Mouse (Mus musculus) forebrain, embryonic 16.5 days (tissue): Measurements from ENCODE around the gene Nmnat2. TPM values are rescaled to one million over a fixed set of nuclear protein-coding genes. Genes with fewer than 3 reads are reported as not detected.

ENCODE experiments used
- ATAC-seq: fragments of 200-750 bp; cut with Nextera tagmentation; 2 replicates; pipeline ENCODE4 v1.8.0; 2017; ENCODE audit warnings: mild to moderate bottlenecking, moderate library complexity
- H3K27ac ChIP-seq: fragments of 300-500 bp; sonication (generic); 2 replicates; pipeline ENCODE4 v1.5.1; 2014; ENCODE audit warnings: low read length, control low read depth
- H3K27me3 ChIP-seq: fragments of 300-500 bp; sonication (generic); replicated peaks from 2 replicates; pipeline ENCODE4 v1.6.1; 2014; ENCODE audit warnings: low read length; ENCODE audit not compliant: control insufficient read depth, insufficient read depth
- H3K36me3 ChIP-seq: fragments of 300-500 bp; sonication (generic); 2 replicates; pipeline ENCODE4 v1.6.1; 2014; ENCODE audit not compliant: control insufficient read depth, insufficient read depth
- H3K4me1 ChIP-seq: fragments of 300-500 bp; sonication (generic); replicated peaks from 2 replicates; pipeline ENCODE4 v1.6.1; 2014; ENCODE audit warnings: low read length; ENCODE audit not compliant: control insufficient read depth, insufficient read depth
- H3K4me2 ChIP-seq: fragments of 300-500 bp; sonication (generic); 2 replicates; pipeline ENCODE4 v1.6.1; 2014; ENCODE audit warnings: mild to moderate bottlenecking, low read length, control low read depth
- H3K4me3 ChIP-seq: fragments of 300-500 bp; sonication (generic); replicated peaks from 2 replicates; pipeline ENCODE4 v1.5.1; 2014; ENCODE audit warnings: mild to moderate bottlenecking, low read length, control low read depth
- H3K9ac ChIP-seq: fragments of 300-500 bp; sonication (generic); replicated peaks from 2 replicates; pipeline ENCODE4 v1.6.1; 2014; ENCODE audit warnings: low read depth, low read length, control low read depth
- H3K9me3 ChIP-seq: fragments of 300-500 bp; sonication (generic); 2 replicates; pipeline ENCODE4 v1.6.1; 2016; ENCODE audit warnings: low read length; ENCODE audit not compliant: control insufficient read depth
- WGBS: fragments of 180-500 bp; shearing (Covaris S2); extraction: QIAGEN DNeasy Blood & Tissue Kit; methylation state at CpG from one replicate; pipeline ENCODE4 v1.1.7; 2014; 5-methylcytosine and 5-hydroxymethylcytosine counted together
- polyA plus RNA-seq: library from polyadenylated mRNA; unstranded; fragments of >200 nt; fragmentation: Nextera tagmentation; extraction: Ambion mirVana; gene quantifications from 2 replicates; pipeline ENCODE4 v1.2.1, GENCODE M21; 2015

The Nmnat2 gene
- polyA plus RNA-seq, 1 experiment from 2014 or later = 85.6 TPM

GRCm38 (mm10) chr1:153040091-153040490 is 85.3 kb downstream of the Nmnat2 start:
- Histone ChIP-seq H3K4me2 (no peak overlapping the region), H3K9ac (no peak overlapping the region), H3K9me3 (no peaks in the 10 kb centered on the region), H3K27me3 (no peaks in the 10 kb centered on the region), H3K36me3 (no peaks in the 10 kb centered on the region), H3K4me3 (no peak overlapping the region), H3K4me1 (peaks cover 29% of the 10 kb centered on the region), H3K27ac (no peak overlapping the region)
- whole genome bisulfite sequencing = 19% methylated on average over 3 of the region's 3 CpGs
- ATAC-seq = no peak

- no peak overlapping the region for H3K27ac ChIP-seq
- no peak overlapping the region for H3K4me3 ChIP-seq
- H3K9ac ChIP-seq = no peak overlapping the region
- H3K27me3 ChIP-seq = no peaks in the 10 kb centered on the region
- 74% methylated on average over 2 of the region's 2 CpGs for WGBS
- H3K36me3 ChIP-seq = no peaks in the 10 kb centered on the region
- ATAC-seq = no peak
- no peaks in the 10 kb centered on the region for H3K9me3 ChIP-seq
- H3K4me1 ChIP-seq = peaks cover 27% of the 10 kb centered on the region
- no peak overlapping the region for H3K4me2 ChIP-seq
Observed at GRCm38 (mm10) chr1:153041046-153041445, 86.3 kb downstream of the Nmnat2 start.

- Histone ChIP-seq H3K27ac (no peak overlapping the region), H3K9ac (no peak overlapping the region), H3K4me2 (no peak overlapping the region), H3K27me3 (no peaks in the 10 kb centered on the region), H3K36me3 (no peaks in the 10 kb centered on the region), H3K4me3 (no peak overlapping the region), H3K4me1 (peaks cover 24% of the 10 kb centered on the region), H3K9me3 (no peaks in the 10 kb centered on the region)
- ATAC-seq = no peak
- 65% methylated on average over 2 of the region's 2 CpGs for WGBS
Observed at GRCm38 (mm10) chr1:153042318-153042717, 87.5 kb downstream of the Nmnat2 start.

GRCm38 (mm10) chr1:153043332-153043731 is 88.5 kb downstream of the Nmnat2 start:
- Histone ChIP-seq H3K9me3 (no peaks in the 10 kb centered on the region), H3K4me2 (no peak overlapping the region), H3K9ac (no peak overlapping the region), H3K4me3 (no peak overlapping the region), H3K27ac (no peak overlapping the region), H3K36me3 (no peaks in the 10 kb centered on the region), H3K4me1 (peaks cover 14% of the 10 kb centered on the region), H3K27me3 (no peaks in the 10 kb centered on the region)
- 55% methylated on average over 6 of the region's 6 CpGs for WGBS
- no peak for ATAC-seq

GRCm38 (mm10) chr1:153045368-153045767 is 90.6 kb downstream of the Nmnat2 start:
- no peaks in the 10 kb centered on the region for H3K27me3 ChIP-seq
- H3K4me3 ChIP-seq = no peak overlapping the region
- WGBS = 42% methylated on average over 11 of the region's 11 CpGs
- H3K4me2 ChIP-seq = no peak overlapping the region
- no peaks in the 10 kb centered on the region for H3K36me3 ChIP-seq
- no peak overlapping the region for H3K9ac ChIP-seq
- peaks cover 14% of the 10 kb centered on the region for H3K4me1 ChIP-seq
- H3K27ac ChIP-seq = no peak overlapping the region
- H3K9me3 ChIP-seq = no peaks in the 10 kb centered on the region
- ATAC-seq = peak; percentile 84

- Histone ChIP-seq H3K4me2 (no peak overlapping the region), H3K4me1 (peaks cover 18% of the 10 kb centered on the region), H3K4me3 (no peak overlapping the region), H3K9me3 (no peaks in the 10 kb centered on the region), H3K27me3 (peaks cover 7% of the 10 kb centered on the region; the same call in 1 of the 2 replicates), H3K36me3 (no peaks in the 10 kb centered on the region), H3K27ac (no peak overlapping the region), H3K9ac (no peak overlapping the region)
- ATAC-seq = peak; percentile 44; the same call in 1 of the 2 replicates
- WGBS = 27% methylated on average over 14 of the region's 14 CpGs
Observed at GRCm38 (mm10) chr1:153048147-153048878, 93.5 kb downstream of the Nmnat2 start.

GRCm38 (mm10) chr1:153049451-153049850 is 94.7 kb downstream of the Nmnat2 start:
- 55% methylated on average over 2 of the region's 2 CpGs for WGBS
- Histone ChIP-seq H3K9me3 (no peaks in the 10 kb centered on the region), H3K36me3 (no peaks in the 10 kb centered on the region), H3K4me2 (no peak overlapping the region), H3K4me3 (no peak overlapping the region), H3K27me3 (peaks cover 9% of the 10 kb centered on the region; the same call in 1 of the 2 replicates), H3K9ac (no peak overlapping the region), H3K4me1 (peaks cover 25% of the 10 kb centered on the region), H3K27ac (no peak overlapping the region)
- ATAC-seq = no peak

- WGBS = 63% methylated on average over 5 of the region's 5 CpGs
- H3K9me3 ChIP-seq = no peaks in the 10 kb centered on the region
- no peak overlapping the region for H3K4me3 ChIP-seq
- H3K27me3 ChIP-seq = peaks cover 9% of the 10 kb centered on the region; the same call in 1 of the 2 replicates
- no peak for ATAC-seq
- H3K27ac ChIP-seq = no peak overlapping the region
- no peak overlapping the region for H3K4me2 ChIP-seq
- no peak overlapping the region for H3K9ac ChIP-seq
- peaks cover 16% of the 10 kb centered on the region for H3K4me1 ChIP-seq
- no peaks in the 10 kb centered on the region for H3K36me3 ChIP-seq
Observed at GRCm38 (mm10) chr1:153051474-153051873, 96.7 kb downstream of the Nmnat2 start.

- 24% methylated on average over 7 of the region's 7 CpGs for WGBS
Observed at GRCm38 (mm10) chr1:153053619-153054018, 98.8 kb downstream of the Nmnat2 start.

More at GRCm38 (mm10) chr1:153053619-153054018, 98.8 kb downstream of the Nmnat2 start:
- ATAC-seq = no peak
- no peak overlapping the region for H3K4me2 ChIP-seq
- H3K9ac ChIP-seq = no peak overlapping the region
- peaks cover 16% of the 10 kb centered on the region for H3K4me1 ChIP-seq
- no peak overlapping the region; the same call in 1 of the 2 replicates for H3K27ac ChIP-seq
- no peaks in the 10 kb centered on the region for H3K36me3 ChIP-seq
- no peaks in the 10 kb centered on the region for H3K9me3 ChIP-seq
- H3K27me3 ChIP-seq = peaks cover 14% of the 10 kb centered on the region; the same call in 1 of the 2 replicates
- no peak overlapping the region for H3K4me3 ChIP-seq
